Mouse (Mus musculus) embryonic facial prominence, embryonic 14.5 days (tissue): Measurements from ENCODE around the gene Qpct. TPM values are rescaled to one million over a fixed set of nuclear protein-coding genes. Genes with fewer than 3 reads are reported as not detected.
A peak's percentile ranks its signal among the peaks of the same experiment; 100 is the strongest.

ENCODE experiments used
- ATAC-seq: fragments of 200-750 bp; cut with Nextera tagmentation; 2 replicates; pipeline ENCODE4 v1.8.0; 2017; ENCODE audit warnings: low read depth, moderate number of reproducible peaks, moderate TSS enrichment
- DNase-seq: peaks from one replicate; pipeline ENCODE4 v3.0.0-alpha.2; 2015; ENCODE audit warnings: low spot score
- H3K27ac ChIP-seq: fragments of 300-500 bp; sonication (generic); replicated peaks from 2 replicates; pipeline ENCODE4 v1.5.1; 2014; ENCODE audit warnings: low read depth, mild to moderate bottlenecking, low read length, moderate library complexity
- H3K27me3 ChIP-seq: fragments of 300-500 bp; sonication (generic); replicated peaks from 2 replicates; pipeline ENCODE4 v1.6.1; 2014; ENCODE audit warnings: low read length; ENCODE audit not compliant: control insufficient read depth, insufficient read depth
- H3K36me3 ChIP-seq: fragments of 300-500 bp; sonication (generic); 2 replicates; pipeline ENCODE4 v1.6.1; 2014; ENCODE audit warnings: low read length, mixed read lengths; ENCODE audit not compliant: control insufficient read depth, insufficient read depth
- H3K4me1 ChIP-seq: fragments of 300-500 bp; sonication (generic); 2 replicates; pipeline ENCODE4 v1.6.1; 2014; ENCODE audit warnings: antibody characterized with exemption, low read length; ENCODE audit not compliant: control insufficient read depth, insufficient read depth
- H3K4me2 ChIP-seq: fragments of 300-500 bp; sonication (generic); 2 replicates; pipeline ENCODE4 v1.6.1; 2014; ENCODE audit warnings: low read depth, mild to moderate bottlenecking, low read length, moderate library complexity, mixed read lengths
- H3K4me3 ChIP-seq: fragments of 300-500 bp; sonication (generic); 2 replicates; pipeline ENCODE4 v1.5.1; 2014; ENCODE audit warnings: low read depth, mild to moderate bottlenecking, low read length
- H3K9ac ChIP-seq: fragments of 300-500 bp; sonication (generic); 2 replicates; pipeline ENCODE4 v1.6.1; 2014; ENCODE audit warnings: low read depth, mild to moderate bottlenecking, low read length, moderate library complexity, mixed read lengths
- H3K9me3 ChIP-seq: fragments of 300-500 bp; sonication (generic); 2 replicates; pipeline ENCODE4 v1.6.1; 2016; ENCODE audit warnings: low read length; ENCODE audit not compliant: control insufficient read depth
- WGBS: fragments of 180-500 bp; shearing (Covaris S2); extraction: QIAGEN DNeasy Blood & Tissue Kit; methylation state at CpG from one replicate; pipeline ENCODE4 v1.1.7; 2014; 5-methylcytosine and 5-hydroxymethylcytosine counted together
- polyA plus RNA-seq: library from polyadenylated mRNA; unstranded; fragments of >200 nt; fragmentation: Nextera tagmentation; extraction: Ambion mirVana; gene quantifications from 2 replicates; pipeline ENCODE4 v1.2.1, GENCODE M21; 2014

The Qpct gene
- polyA plus RNA-seq, 1 experiment from 2014 or later = 18.1 TPM

DNA sequence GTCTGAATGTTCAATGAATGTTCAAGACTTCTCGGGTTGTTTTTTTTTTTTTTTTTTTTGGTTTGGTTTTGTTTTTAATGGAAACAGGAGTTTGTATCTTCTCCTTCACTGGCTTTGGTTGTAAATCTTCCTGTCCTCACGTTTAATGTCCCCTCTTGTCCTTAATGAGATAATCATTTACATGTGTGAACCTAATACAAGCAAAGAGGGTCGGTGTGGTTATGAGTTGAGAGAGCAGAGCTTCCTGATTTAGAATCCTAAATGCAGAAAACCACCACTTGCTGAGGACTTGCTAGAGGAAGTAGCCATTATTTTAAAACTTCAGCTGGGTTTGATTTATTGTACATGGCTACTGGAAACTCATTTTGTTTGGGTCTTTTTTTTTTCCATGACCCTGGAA, 29.0 kb upstream of the Qpct start:
- Histone ChIP-seq H3K36me3 (no peaks in the 10 kb centered on the region), H3K4me1 (peaks cover 22% of the 10 kb centered on the region), H3K4me2 (no peak overlapping the region), H3K27ac (no peak overlapping the region), H3K9me3 (no peaks in the 10 kb centered on the region), H3K27me3 (no peaks in the 10 kb centered on the region), H3K9ac (no peak overlapping the region), H3K4me3 (no peak overlapping the region)
- DNase-seq = no peak
- 24% methylated on average over 3 of the region's 3 CpGs for WGBS
- ATAC-seq = no peak

- WGBS = 60% methylated on average over 4 of the region's 4 CpGs
- Histone ChIP-seq H3K4me2 (no peak overlapping the region), H3K27ac (no peak overlapping the region), H3K9ac (no peak overlapping the region), H3K4me3 (no peak overlapping the region), H3K36me3 (no peaks in the 10 kb centered on the region), H3K4me1 (peaks cover 5% of the 10 kb centered on the region; the same call in 1 of the 2 replicates), H3K27me3 (no peaks in the 10 kb centered on the region), H3K9me3 (no peaks in the 10 kb centered on the region)
- DNase-seq = no peak
- no peak for ATAC-seq
Observed at GRCm38 (mm10) chr17:79024544-79024943, 27.2 kb upstream of the Qpct start.

DNA sequence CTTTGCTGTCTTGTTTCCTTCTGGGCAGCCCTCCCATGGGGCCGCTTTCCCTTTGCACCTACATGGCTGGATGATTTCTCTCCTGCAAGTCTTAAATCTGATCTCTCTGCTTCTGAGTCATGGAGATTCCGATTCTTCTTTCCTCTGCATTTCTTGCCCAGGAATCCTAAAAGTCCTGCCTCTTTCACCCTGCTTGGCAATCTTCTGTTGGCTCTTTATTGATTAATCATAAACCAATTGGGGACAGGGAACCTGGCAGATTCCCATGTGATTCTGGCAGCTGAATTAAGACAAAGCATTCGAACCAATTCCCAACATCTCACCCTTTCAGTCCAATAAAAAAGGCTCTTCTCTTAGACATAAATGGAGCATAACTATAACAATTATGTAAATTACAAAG, 22.5 kb upstream of the Qpct start:
- Histone ChIP-seq H3K27ac (no peak overlapping the region), H3K4me3 (no peak overlapping the region), H3K9ac (no peak overlapping the region), H3K9me3 (no peaks in the 10 kb centered on the region), H3K36me3 (no peaks in the 10 kb centered on the region), H3K4me1 (no peaks in the 10 kb centered on the region), H3K27me3 (no peaks in the 10 kb centered on the region), H3K4me2 (no peak overlapping the region)
- WGBS = 90% methylated on average over 3 of the region's 3 CpGs
- DNase-seq (no peak), ATAC-seq (no peak)

- Histone ChIP-seq H3K4me1 (no peaks in the 10 kb centered on the region), H3K9me3 (no peaks in the 10 kb centered on the region), H3K36me3 (no peaks in the 10 kb centered on the region), H3K4me3 (no peak overlapping the region), H3K27ac (no peak overlapping the region), H3K4me2 (no peak overlapping the region), H3K27me3 (no peaks in the 10 kb centered on the region), H3K9ac (no peak overlapping the region)
- DNase-seq (no peak), ATAC-seq (no peak)
- 80% methylated on average over 5 of the region's 5 CpGs for WGBS
Observed at GRCm38 (mm10) chr17:79031569-79031968, 20.1 kb upstream of the Qpct start.

GRCm38 (mm10) chr17:79032782-79033181, 18.9 kb upstream of the Qpct start:
- H3K4me2 ChIP-seq = no peak overlapping the region
- DNase-seq (no peak), ATAC-seq (no peak)
- 73% methylated on average over 4 of the region's 4 CpGs for WGBS
- no peak overlapping the region for H3K9ac ChIP-seq
- no peaks in the 10 kb centered on the region for H3K4me1 ChIP-seq
- H3K27ac ChIP-seq = no peak overlapping the region
- H3K36me3 ChIP-seq = no peaks in the 10 kb centered on the region
- H3K27me3 ChIP-seq = no peaks in the 10 kb centered on the region
- no peak overlapping the region for H3K4me3 ChIP-seq
- no peaks in the 10 kb centered on the region for H3K9me3 ChIP-seq

DNA sequence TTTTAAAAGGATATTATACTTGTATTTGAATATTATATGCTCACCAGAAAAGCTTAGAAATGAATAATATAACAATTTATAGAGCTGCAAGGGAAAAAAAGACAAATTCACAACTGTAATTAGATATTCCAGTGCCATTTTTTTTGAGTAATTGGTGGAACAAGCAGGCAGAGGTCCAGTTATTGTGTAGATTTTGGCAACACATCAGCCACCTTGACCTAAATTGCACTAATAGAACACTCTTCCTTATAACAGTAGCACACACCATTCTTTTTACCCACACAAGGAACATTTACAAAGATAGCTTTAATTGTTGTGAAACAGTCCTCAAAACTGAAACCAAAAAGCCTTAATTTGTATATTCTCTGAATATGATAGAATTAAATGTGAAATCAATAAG, 12.0 kb upstream of the Qpct start:
- no peaks in the 10 kb centered on the region for H3K4me1 ChIP-seq
- no peak overlapping the region for H3K27ac ChIP-seq
- DNase-seq (no peak), ATAC-seq (no peak)
- no peak overlapping the region for H3K4me2 ChIP-seq
- H3K4me3 ChIP-seq = no peak overlapping the region
- no peaks in the 10 kb centered on the region for H3K36me3 ChIP-seq
- H3K9ac ChIP-seq = no peak overlapping the region
- H3K27me3 ChIP-seq = no peaks in the 10 kb centered on the region
- no peaks in the 10 kb centered on the region for H3K9me3 ChIP-seq

- no peak for DNase-seq
- H3K4me2 ChIP-seq = no peak overlapping the region
- no peak overlapping the region for H3K4me3 ChIP-seq
- H3K9me3 ChIP-seq = no peaks in the 10 kb centered on the region
- no peak overlapping the region for H3K9ac ChIP-seq
- ATAC-seq = no peak
- H3K36me3 ChIP-seq = no peaks in the 10 kb centered on the region
- H3K27ac ChIP-seq = no peak overlapping the region
- H3K4me1 ChIP-seq = no peaks in the 10 kb centered on the region
- WGBS = 95% methylated on average over 2 of the region's 2 CpGs
- no peaks in the 10 kb centered on the region for H3K27me3 ChIP-seq
Observed at GRCm38 (mm10) chr17:79043705-79044104, 8.0 kb upstream of the Qpct start.

- peaks cover 12% of the 10 kb centered on the region for H3K27me3 ChIP-seq
- H3K4me1 ChIP-seq = no peaks in the 10 kb centered on the region; the same call in 1 of the 2 replicates
- under 1% methylated on average over 37 of the region's 45 CpGs for WGBS
- DNase-seq (peak; percentile 65), ATAC-seq (peak; percentile 90)
- no peaks in the 10 kb centered on the region for H3K9me3 ChIP-seq
- no peak overlapping the region for H3K27ac ChIP-seq
- H3K9ac ChIP-seq = peak overlapping the region; percentile 64
- peak overlapping the region; percentile 59 for H3K4me3 ChIP-seq
- H3K4me2 ChIP-seq = peak overlapping the region; percentile 100
- H3K36me3 ChIP-seq = no peaks in the 10 kb centered on the region
Observed at GRCm38 (mm10) chr17:79052088-79052812, 544 bp downstream of the Qpct start.

DNA sequence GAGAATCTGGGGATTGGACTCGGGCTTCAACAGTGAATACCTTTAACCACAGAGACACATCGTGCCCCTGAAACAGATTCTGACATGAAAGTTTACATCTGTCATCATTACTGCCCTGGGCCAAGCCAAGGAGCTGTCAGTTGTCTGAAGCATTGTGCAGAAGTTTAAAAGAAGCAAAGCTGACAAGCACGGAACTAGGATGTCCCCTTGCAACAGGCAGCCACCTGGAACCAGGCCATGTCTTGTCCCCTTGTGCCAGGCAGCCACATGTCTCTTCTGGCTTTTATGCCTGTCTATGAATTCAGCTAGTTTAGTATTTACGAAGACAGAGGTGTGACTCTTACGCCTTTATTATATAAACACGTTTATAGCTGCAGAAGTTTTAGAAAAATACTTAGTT, 6.6 kb downstream of the Qpct start:
- WGBS = 59% methylated on average over 6 of the region's 6 CpGs
- H3K4me1 ChIP-seq = peaks cover 3% of the 10 kb centered on the region; the same call in 1 of the 2 replicates

More for the DNA sequence above, 6.6 kb downstream of the Qpct start:
- no peak overlapping the region for H3K4me3 ChIP-seq
- no peaks in the 10 kb centered on the region for H3K9me3 ChIP-seq
- DNase-seq (peak; percentile 42), ATAC-seq (no peak)
- H3K27me3 ChIP-seq = peaks cover 2% of the 10 kb centered on the region
- H3K27ac ChIP-seq = no peak overlapping the region
- no peak overlapping the region for H3K4me2 ChIP-seq
- no peak overlapping the region for H3K9ac ChIP-seq
- H3K36me3 ChIP-seq = no peaks in the 10 kb centered on the region
